Mouse (Mus musculus) B cell, adult 62 days (primary cell): ENCODE measurements around the gene Cdc16. TPM values are rescaled to one million over a fixed set of nuclear protein-coding genes. Genes with fewer than 3 reads are reported as not detected.

ENCODE experiments used
- total RNA-seq: library from RNA; stranded (reverse); gene quantifications from 4 replicates; pipeline ENCODE4 v1.2.4, GENCODE M21; 2023

The Cdc16 gene
- total RNA-seq: 37.4 to 45.4 TPM (median 38.3 TPM) in 4 replicates

GRCm38 (mm10) chr8:13756982-13757804 lies at the start of gene Cdc16:
Gene Cdc16, plus strand, starts transcription at chr8:13757676.

GRCm38 (mm10) chr8:13785250-13785763 lies 27.8 kb downstream of the Cdc16 start, which contains the start of gene Upf3a:
Gene Upf3a, plus strand, starts transcription at chr8:13785615.

Other genes starting within 250 kb of the Cdc16 start
- gene 1700029H14Rik, start 195.2 kb upstream of the Cdc16 start, total RNA-seq: 7.9 to 14.9 TPM (median 9.0 TPM) in 4 replicates
- 323 to 329 TPM (median 328 TPM) in 4 replicates for gene Rasa3, start 80.1 kb upstream of the Cdc16 start, total RNA-seq
- gene Cfap97d2, start 51.8 kb upstream of the Cdc16 start, total RNA-seq: not detected in 4 replicates
- 24.1 to 35.9 TPM (median 30.7 TPM) in 4 replicates for gene Upf3a, start 27.9 kb downstream of the Cdc16 start, total RNA-seq
- gene AF366264, start 80.7 kb downstream of the Cdc16 start, total RNA-seq: not detected in 4 replicates
- 23.5 to 27.9 TPM (median 24.5 TPM) in 4 replicates for gene Champ1, start 112.0 kb downstream of the Cdc16 start, total RNA-seq
- 1.1 to 2.5 TPM (median 1.8 TPM) in 4 replicates for gene Coprs, start 132.6 kb downstream of the Cdc16 start, total RNA-seq